Mouse (Mus musculus) T-helper 1 cell (primary cell): ENCODE measurements at regions not wholly inside any gene's neighbourhood (a gene's known extent, or its start where the extent isn't known, plus 50 kb on each side); places are given as distances from the start of the nearest gene placed in this dataset.

ENCODE experiments used
- in situ Hi-C: fragments of 300-600 bp; cut with MboI, MseI; formaldehyde crosslinking; loops from one replicate; pipeline ENCODE4 v1.15.1; 2025; ENCODE audit warnings: high pct_unique_total_duplicates

- in situ Hi-C loops, result no loop called here
Measured at GRCm38 (mm10) chr6:67087837-67088440, 50.7 kb upstream of the Gadd45a start.

- in situ Hi-C loops, result no loop called here
Measured at GRCm38 (mm10) chr6:67087393-67087792, 50.1 kb upstream of the Gadd45a start.
